Comparison of ENCODE assay signal across 26 mouse cellular contexts in the genomic region with DNA sequence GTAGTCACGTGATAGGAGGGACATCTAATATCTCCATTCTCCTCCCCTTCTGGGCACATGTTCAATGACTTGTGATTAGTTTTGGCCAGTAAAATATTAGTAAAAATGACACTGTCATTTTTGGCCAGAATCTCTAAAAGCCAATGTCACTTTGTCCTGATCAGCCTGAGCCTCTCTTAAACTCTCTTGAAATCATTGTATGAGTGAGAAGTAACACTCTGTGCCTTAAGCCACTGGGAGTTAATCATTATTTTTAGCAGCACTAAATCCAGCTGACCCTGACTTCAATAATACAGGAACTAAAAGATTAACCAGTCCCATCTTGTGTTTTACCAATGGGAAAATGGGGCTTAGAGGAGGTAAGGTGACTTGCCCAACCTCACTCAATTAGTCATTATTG. TPM values are rescaled to one million over a fixed set of nuclear protein-coding genes. Genes with fewer than 3 reads are reported as not detected.
DNase-seq lines count a peak whose midpoint lies in the region; ATAC-seq and TF ChIP-seq lines count a peak whose summit lies in the region.
"Had no signal": no experiment of that assay in that cellular context is flagged by ENCODE, and none has a peak within 500 bp of the region (broad histone marks: within the 10 kb centered on the region; RNA-seq: fewer than 3 reads in every experiment).

No protein-coding gene starts in this region.

- no peak overlapping the region for H3K4me3 ChIP-seq in kidney, adult 2 months (ENCODE audit: insufficient read depth, low read depth, low read length)
- H3K4me3 ChIP-seq in kidney, embryonic 16.5 days (ENCODE audit: low read length), result no peak overlapping the region
- H3K4me3 ChIP-seq in kidney, embryonic 15.5 days (replicated peaks), result no peak overlapping the region
- no peak overlapping the region for H3K4me3 ChIP-seq in MEL (ENCODE audit: control insufficient read depth in 1 of 2, insufficient read depth in 1 of 2, low read depth in 2 of 2, low read length in 2 of 2)
- H3K4me3 ChIP-seq: embryonic facial prominence, embryonic 13.5 days; embryonic facial prominence, embryonic 15.5 days; erythroblast, embryonic 14.5 days; forebrain, embryonic 10.5 days; forebrain, embryonic 12.5 days had no signal

- TF ChIP-seq RAD21 in MEL (IDR thresholded peaks at IDR 0.05; ENCODE audit: low read depth, low read length), result no peak

- H3K4me2 ChIP-seq in kidney, embryonic 16.5 days (replicated peaks; ENCODE audit: low read depth, low read length), result no peak overlapping the region
- no peak overlapping the region for H3K4me2 ChIP-seq in kidney, embryonic 15.5 days
- H3K4me2 ChIP-seq: embryonic facial prominence, embryonic 13.5 days; embryonic facial prominence, embryonic 15.5 days; forebrain, embryonic 12.5 days had no signal

- no peaks in the 10 kb centered on the region for H3K27me3 ChIP-seq in kidney, adult 2 months (replicated peaks; ENCODE audit: control insufficient read depth, insufficient read depth, low read length)
- no peaks in the 10 kb centered on the region for H3K27me3 ChIP-seq in kidney, embryonic 16.5 days (ENCODE audit: insufficient read depth, low read length)
- H3K27me3 ChIP-seq in kidney, embryonic 15.5 days, result no peaks in the 10 kb centered on the region
- H3K27me3 ChIP-seq in MEL (ENCODE audit: control insufficient read depth in 1 of 2, insufficient read depth in 2 of 2, low read length in 2 of 2), result no peaks in the 10 kb centered on the region; a peak in 1 of 4 replicates
- H3K27me3 ChIP-seq: CH12.LX; embryonic facial prominence, embryonic 13.5 days; embryonic facial prominence, embryonic 15.5 days; forebrain, embryonic 12.5 days had no signal

- H3K9me3 ChIP-seq in kidney, embryonic 16.5 days (ENCODE audit: low read length), result no peaks in the 10 kb centered on the region
- no peaks in the 10 kb centered on the region for H3K9me3 ChIP-seq in kidney, embryonic 15.5 days (replicated peaks)
- H3K9me3 ChIP-seq in MEL (replicated peaks; ENCODE audit: insufficient read depth, low read length), result no peaks in the 10 kb centered on the region
- H3K9me3 ChIP-seq: embryonic facial prominence, embryonic 13.5 days; embryonic facial prominence, embryonic 15.5 days; forebrain, embryonic 10.5 days; forebrain, embryonic 12.5 days had no signal

- H3K79me2 ChIP-seq in MEL (ENCODE audit: control insufficient read depth, insufficient read depth, low read length, poor library complexity), result no peaks in the 10 kb centered on the region

- WGBS in kidney, adult 2 months, result 40% methylated on average over 1 of the region's 1 CpGs
- WGBS in kidney, embryonic 16.5 days, result 81% methylated on average over 1 of the region's 1 CpGs
- WGBS in kidney, embryonic 15.5 days, result 89% methylated on average over 1 of the region's 1 CpGs

- no peak for TF ChIP-seq EP300 in MEL (IDR thresholded peaks at IDR 0.05; ENCODE audit: low read depth in 1 of 2, low read length in 2 of 2)

- TF ChIP-seq CTCF in kidney, adult 2 months (conservative IDR thresholded peaks at IDR 0.05; ENCODE audit: insufficient read depth, insufficient read length, low read depth, low read length), result no peak
- TF ChIP-seq CTCF in MEL (IDR thresholded peaks at IDR 0.05 in 2 of 3, conservative IDR thresholded peaks at IDR 0.05 in 1 of 3; ENCODE audit: control insufficient read depth in 1 of 3, insufficient read depth in 1 of 3, low read depth in 2 of 3, low read length in 3 of 3, poor library complexity in 1 of 3, severe bottlenecking in 1 of 3), result no peak

- peaks cover 21% of the 10 kb centered on the region; the same call in 1 of the 2 replicates for H3K4me1 ChIP-seq in kidney, adult 2 months (ENCODE audit: control insufficient read depth, insufficient read depth, low read length)
- no peaks in the 10 kb centered on the region for H3K4me1 ChIP-seq in kidney, embryonic 16.5 days (ENCODE audit: insufficient read depth, low read length)
- H3K4me1 ChIP-seq in kidney, embryonic 15.5 days, result no peaks in the 10 kb centered on the region
- H3K4me1 ChIP-seq in MEL (ENCODE audit: control insufficient read depth in 1 of 2, insufficient read depth in 2 of 2, low read length in 2 of 2), result no peaks in the 10 kb centered on the region
- H3K4me1 ChIP-seq: embryonic facial prominence, embryonic 13.5 days; embryonic facial prominence, embryonic 15.5 days; forebrain, embryonic 10.5 days; forebrain, embryonic 12.5 days had no signal

- peak; percentile 48 for DNase-seq in kidney, adult 2 months
- no peak for DNase-seq in kidney, postnatal 36 days
- no peak for DNase-seq in MEL (ENCODE audit: low read depth, low spot score)
- DNase-seq: adrenal gland, adult 2 months; adrenal gland, postnatal 10 days; adrenal gland, postnatal 25 days; B cell, adult 2 months; cerebellum, adult 11 months; cerebellum, adult 18-20 months; cerebellum, adult 8-10 months; cerebellum, adult 9-11 months; cerebellum, postnatal 14 days; cerebellum, postnatal 36 days; embryo, embryonic 11 days had no signal

- no peaks in the 10 kb centered on the region for H3K36me3 ChIP-seq in kidney, adult 2 months (ENCODE audit: control insufficient read depth, insufficient read depth, low read length)
- no peaks in the 10 kb centered on the region for H3K36me3 ChIP-seq in kidney, embryonic 16.5 days (ENCODE audit: insufficient read depth, low read length)
- H3K36me3 ChIP-seq in kidney, embryonic 15.5 days, result no peaks in the 10 kb centered on the region
- no peaks in the 10 kb centered on the region for H3K36me3 ChIP-seq in MEL (ENCODE audit: control insufficient read depth in 1 of 2, insufficient read depth in 2 of 2, low read length in 2 of 2)
- H3K36me3 ChIP-seq: embryonic facial prominence, embryonic 13.5 days; embryonic facial prominence, embryonic 15.5 days; forebrain, embryonic 10.5 days; forebrain, embryonic 12.5 days; G1E had no signal

- H3K9ac ChIP-seq in kidney, embryonic 16.5 days (replicated peaks; ENCODE audit: low read length), result no peak overlapping the region
- no peak overlapping the region for H3K9ac ChIP-seq in kidney, embryonic 15.5 days
- no peak overlapping the region for H3K9ac ChIP-seq in MEL (ENCODE audit: control insufficient read depth, low read depth, low read length, poor library complexity, severe bottlenecking)
- H3K9ac ChIP-seq: embryonic facial prominence, embryonic 13.5 days; embryonic facial prominence, embryonic 15.5 days; forebrain, embryonic 12.5 days had no signal

- ATAC-seq in kidney, embryonic 16.5 days (ENCODE audit: low FRiP score, low TSS enrichment), result no peak
- 0 out of 2 replicates have a peak, but pooled peaks have one; percentile 52 for ATAC-seq in kidney, embryonic 15.5 days (replicated peaks; ENCODE audit: low FRiP score)
- ATAC-seq: CD4-positive, CD25-positive, alpha-beta regulatory T cell, adult 4 months; forebrain, embryonic 14.5 days; forebrain, embryonic 16.5 days had no signal

- TF ChIP-seq POLR2A in kidney, adult 2 months (IDR thresholded peaks at IDR 0.05; ENCODE audit: low read depth, low read length), result no peak
- no peak for TF ChIP-seq POLR2A in MEL (IDR thresholded peaks at IDR 0.05; ENCODE audit: control insufficient read depth in 1 of 2, insufficient read depth in 1 of 2, low read depth in 1 of 2, low read length in 2 of 2, poor library complexity in 1 of 2)

- H3K27ac ChIP-seq in kidney, adult 2 months (ENCODE audit: insufficient read depth, low read depth, low read length), result peak overlapping the region; percentile 38; the same call in 1 of the 2 replicates
- no peak overlapping the region for H3K27ac ChIP-seq in kidney, embryonic 16.5 days (ENCODE audit: low read length)
- no peak overlapping the region for H3K27ac ChIP-seq in kidney, embryonic 15.5 days
- no peak overlapping the region for H3K27ac ChIP-seq in MEL (ENCODE audit: control insufficient read depth, low read depth, low read length)
- H3K27ac ChIP-seq: embryonic facial prominence, embryonic 13.5 days; embryonic facial prominence, embryonic 15.5 days; forebrain, embryonic 10.5 days; forebrain, embryonic 12.5 days had no signal

TF ChIP-seq in MEL, 35 proteins besides CTCF, POLR2A, EP300 and RAD21:
- TF ChIP-seq USF1 (IDR thresholded peaks at IDR 0.05; ENCODE audit: low read depth, low read length) (peak; percentile 29; the same call in 1 of the 2 replicates), E2F4 (IDR thresholded peaks at IDR 0.05; ENCODE audit: borderline replicate concordance, low read depth, low read length) (no peak)
TF ChIP-seq in MEL: peak in this region for 1.

RNA-seq across cellular contexts. Expression of a gene that starts 43.5 kb away (rescaled TPM):
- 39.0 and 42.9 TPM in 2 replicates for polyA plus RNA-seq in kidney, adult 2 months (2012; rRNA removed)
- 20.9 and 26.4 TPM in 2 replicates for polyA plus RNA-seq in kidney, embryonic 16.5 days (2015; fragmentation: Nextera tagmentation; extraction: Ambion mirVana)
- 18.2 and 21.3 TPM in 2 replicates for polyA plus RNA-seq in kidney, embryonic 15.5 days (2015; fragmentation: Nextera tagmentation; extraction: Ambion mirVana)
- 29.1 and 38.7 TPM in 2 replicates for total RNA-seq in MEL (2012; rRNA removed)
- 10 to 100 TPM in 1 of 2 experiments, not detected in 1; 62.9 TPM for polyA plus RNA-seq in MEL (2012; ENCODE audit: insufficient read depth in 1 of 2, insufficient read length in 2 of 2, low read depth in 1 of 2, low replicate concordance in 2 of 2, missing spikeins in 1 of 2)
